Mouse (Mus musculus) spleen, postnatal 10 days (tissue): ENCODE data around the gene Celsr1.
A peak's percentile ranks its signal among the peaks of the same experiment; 100 is the strongest.

Experiments
- DNase-seq, 2 experiments: peaks; one replicate each; pipeline ENCODE4 v3.0.0; 2021 to 2022; ENCODE audit warnings: low spot score in 2 of 2

The Celsr1 gene

GRCm38 (mm10) chr15:86034781-86035360 lies 1.3 kb upstream of the Celsr1 start:
- no peak for DNase-seq

GRCm38 (mm10) chr15:86034021-86034523 lies 495 bp upstream of the Celsr1 start:
- peak in 1 of 2 experiments; percentile 48 for DNase-seq

- peak in 1 of 2 experiments; percentile 54 for DNase-seq
Measured at GRCm38 (mm10) chr15:86032811-86033190, 776 bp downstream of the Celsr1 start.

GRCm38 (mm10) chr15:86029981-86030380 lies 3.6 kb downstream of the Celsr1 start:
- DNase-seq: no peak

GRCm38 (mm10) chr15:86027871-86028270 lies 5.7 kb downstream of the Celsr1 start:
- DNase-seq: no peak

GRCm38 (mm10) chr15:86021971-86022370 lies 11.6 kb downstream of the Celsr1 start:
- no peak for DNase-seq

GRCm38 (mm10) chr15:86021301-86021700 lies 12.3 kb downstream of the Celsr1 start:
- no peak for DNase-seq

GRCm38 (mm10) chr15:86020008-86020407 lies 13.6 kb downstream of the Celsr1 start:
- DNase-seq: no peak

- DNase-seq: no peak
Measured at GRCm38 (mm10) chr15:86018753-86019512, 14.6 kb downstream of the Celsr1 start.

GRCm38 (mm10) chr15:86017336-86017735 lies 16.2 kb downstream of the Celsr1 start:
- DNase-seq: no peak

GRCm38 (mm10) chr15:86015860-86016541 lies 17.6 kb downstream of the Celsr1 start:
- DNase-seq: peak; percentile 43 to 54

- peak in 1 of 2 experiments; percentile 46 for DNase-seq
Measured at GRCm38 (mm10) chr15:86015026-86015425, 18.6 kb downstream of the Celsr1 start.

GRCm38 (mm10) chr15:86013656-86014055 lies 19.9 kb downstream of the Celsr1 start:
- DNase-seq: no peak

GRCm38 (mm10) chr15:86013130-86013529 lies 20.4 kb downstream of the Celsr1 start:
- DNase-seq: no peak

- no peak for DNase-seq
Measured at GRCm38 (mm10) chr15:86007690-86008121, 25.9 kb downstream of the Celsr1 start.

- DNase-seq: no peak
Measured at GRCm38 (mm10) chr15:86005691-86006525, 27.7 kb downstream of the Celsr1 start.

- DNase-seq: no peak
Measured at GRCm38 (mm10) chr15:86004048-86004447, 29.5 kb downstream of the Celsr1 start.

- no peak for DNase-seq
Measured at GRCm38 (mm10) chr15:86000706-86001292, 32.8 kb downstream of the Celsr1 start.

- no peak for DNase-seq
Measured at GRCm38 (mm10) chr15:85998525-85999230, 34.9 kb downstream of the Celsr1 start.

GRCm38 (mm10) chr15:85996031-85996765 lies 37.4 kb downstream of the Celsr1 start:
- peak in 1 of 2 experiments; percentile 75 for DNase-seq
